Mouse (Mus musculus) MEL (cell line): ENCODE results near the gene Sbk1. TPM values are rescaled to one million over a fixed set of nuclear protein-coding genes. Genes with fewer than 3 reads are reported as not detected.
A peak's percentile ranks its signal among the peaks of the same experiment; 100 is the strongest.

Experiments used
- DNase-seq: peaks from one replicate; pipeline ENCODE4 v3.0.0; 2011; ENCODE audit warnings: low read depth, low spot score
- H3K27ac ChIP-seq: 2 replicates; pipeline ENCODE4 v1.5.1; 2012; ENCODE audit warnings: low read depth, mild to moderate bottlenecking, control low read depth, low read length, moderate library complexity; ENCODE audit not compliant: control insufficient read depth
- H3K27me3 ChIP-seq, 2 experiments: fragments of 150-350 bp in 1 of 2; sonication (generic) in 1 of 2; 2 replicates each; pipeline ENCODE4 v1.6.1; 2012; ENCODE audit warnings: low read length in 2 of 2, mild to moderate bottlenecking in 2 of 2, improper control_type of control experiment in 1 of 2, moderate library complexity in 1 of 2; ENCODE audit not compliant: insufficient read depth in 2 of 2, control insufficient read depth in 1 of 2
- H3K36me3 ChIP-seq, 2 experiments: 2 replicates each; pipeline ENCODE4 v1.6.1; 2012 to 2014; ENCODE audit warnings: low read length in 2 of 2, improper control_type of control experiment in 1 of 2, inconsistent platforms in 1 of 2, mild to moderate bottlenecking in 1 of 2; ENCODE audit not compliant: insufficient read depth in 2 of 2, control insufficient read depth in 1 of 2
- H3K4me1 ChIP-seq, 2 experiments: fragments of 150-350 bp in 1 of 2; sonication (generic) in 1 of 2; 2 replicates each; pipeline ENCODE4 v1.6.1; 2012; ENCODE audit warnings: low read length in 2 of 2, improper control_type of control experiment in 1 of 2, mild to moderate bottlenecking in 1 of 2; ENCODE audit not compliant: insufficient read depth in 2 of 2, control insufficient read depth in 1 of 2
- H3K4me3 ChIP-seq, 2 experiments: fragments of 150-350 bp in 1 of 2; sonication (generic) in 1 of 2; 2 replicates each; pipeline ENCODE4 v1.5.1; 2012; ENCODE audit warnings: low read depth in 2 of 2, low read length in 2 of 2, mild to moderate bottlenecking in 2 of 2, moderate library complexity in 2 of 2, control low read depth in 1 of 2, improper control_type of control experiment in 1 of 2; ENCODE audit not compliant: control insufficient read depth in 1 of 2, insufficient read depth in 1 of 2
- H3K79me2 ChIP-seq: 2 replicates; pipeline ENCODE4 v1.6.1; 2012; ENCODE audit warnings: mild to moderate bottlenecking, low read length, moderate library complexity; ENCODE audit not compliant: control insufficient read depth, poor library complexity, insufficient read depth
- H3K9ac ChIP-seq: 2 replicates; pipeline ENCODE4 v1.6.1; 2012; ENCODE audit warnings: low read depth, mild to moderate bottlenecking, control low read depth, low read length, moderate library complexity; ENCODE audit not compliant: control insufficient read depth, poor library complexity, severe bottlenecking
- H3K9me3 ChIP-seq: fragments of 150-350 bp; sonication (generic); replicated peaks from 2 replicates; pipeline ENCODE4 v1.6.1; 2012; ENCODE audit warnings: mild to moderate bottlenecking, low read length, improper control_type of control experiment, moderate library complexity; ENCODE audit not compliant: insufficient read depth
- BHLHE40 ChIP-seq: IDR thresholded peaks from 2 replicates; pipeline ENCODE4 v1.6.1; 2012; ENCODE audit warnings: low read depth, mild to moderate bottlenecking, inconsistent platforms, low read length, improper control_type of control experiment, borderline replicate concordance
- CHD1 ChIP-seq: IDR thresholded peaks from 2 replicates; pipeline ENCODE4 v1.6.1; 2012; ENCODE audit warnings: low read depth, mild to moderate bottlenecking, inconsistent platforms, low read length, improper control_type of control experiment
- CTCF ChIP-seq, 3 experiments: IDR thresholded peaks in 2 of 3; conservative IDR thresholded peaks in 1 of 3; 2 replicates each; pipeline ENCODE4 v1.5.1; 2011 to 2012; ENCODE audit warnings: low read length in 3 of 3, low read depth in 2 of 3, mild to moderate bottlenecking in 2 of 3, improper control_type of control experiment in 1 of 3, inconsistent platforms in 1 of 3, mixed read lengths in 1 of 3, moderate library complexity in 1 of 3; ENCODE audit not compliant: control insufficient read depth in 1 of 3, insufficient read depth in 1 of 3, poor library complexity in 1 of 3, severe bottlenecking in 1 of 3
- E2F4 ChIP-seq: IDR thresholded peaks from 2 replicates; pipeline ENCODE4 v1.6.1; 2011; ENCODE audit warnings: low read depth, low read length, improper control_type of control experiment, borderline replicate concordance
- ELF1 ChIP-seq: IDR thresholded peaks from 2 replicates; pipeline ENCODE4 v1.6.1; 2014; ENCODE audit warnings: low read depth, mild to moderate bottlenecking, inconsistent platforms, low read length, improper control_type of control experiment, moderate library complexity
- EP300 ChIP-seq, 2 experiments: IDR thresholded peaks; 2 replicates each; pipeline ENCODE4 v1.6.1; 2011; ENCODE audit warnings: improper control_type of control experiment in 2 of 2, low read length in 2 of 2, low read depth in 1 of 2, mild to moderate bottlenecking in 1 of 2
- ETS1 ChIP-seq: IDR thresholded peaks from 2 replicates; pipeline ENCODE4 v1.6.1; 2012; ENCODE audit warnings: low read depth, mild to moderate bottlenecking, inconsistent platforms, low read length, improper control_type of control experiment, moderate library complexity
- GABPA ChIP-seq: IDR thresholded peaks from 2 replicates; pipeline ENCODE4 v1.6.1; 2012; ENCODE audit warnings: low read depth, mild to moderate bottlenecking, inconsistent platforms, low read length, improper control_type of control experiment, moderate library complexity
- GATA1 ChIP-seq: IDR thresholded peaks from 2 replicates; pipeline ENCODE4 v1.6.1; 2011; ENCODE audit warnings: low read depth, low read length, improper control_type of control experiment
- HCFC1 ChIP-seq: IDR thresholded peaks from 2 replicates; pipeline ENCODE4 v1.6.1; 2012; ENCODE audit warnings: low read depth, mild to moderate bottlenecking, inconsistent platforms, low read length, improper control_type of control experiment, moderate library complexity
- KAT2A ChIP-seq: conservative IDR thresholded peaks from 2 replicates; pipeline ENCODE4 v1.6.1; 2012; ENCODE audit warnings: low read depth, low read length, improper control_type of control experiment, inconsistent platforms
- MAFK ChIP-seq: IDR thresholded peaks from 2 replicates; pipeline ENCODE4 v1.6.1; 2011; ENCODE audit warnings: low read depth, mild to moderate bottlenecking, low read length, improper control_type of control experiment, borderline replicate concordance
- MAZ ChIP-seq: IDR thresholded peaks from 2 replicates; pipeline ENCODE4 v1.6.1; 2012; ENCODE audit warnings: low read depth, mild to moderate bottlenecking, inconsistent platforms, low read length, improper control_type of control experiment
- MYC ChIP-seq: IDR thresholded peaks from 2 replicates; pipeline ENCODE4 v1.6.1; 2011; ENCODE audit warnings: low read depth, mild to moderate bottlenecking, low read length, improper control_type of control experiment, moderate library complexity
- NELFE ChIP-seq: IDR thresholded peaks from 2 replicates; pipeline ENCODE4 v1.6.1; 2011; ENCODE audit warnings: low read depth, low read length, improper control_type of control experiment
- NRF1 ChIP-seq: IDR thresholded peaks from 2 replicates; pipeline ENCODE4 v1.6.1; 2014; ENCODE audit warnings: low read depth, mild to moderate bottlenecking, inconsistent platforms, low read length, improper control_type of control experiment, moderate library complexity; ENCODE audit not compliant: poor library complexity, insufficient read depth, severe bottlenecking
- POLR2A ChIP-seq, 2 experiments: IDR thresholded peaks; 2 replicates each; pipeline ENCODE4 v1.6.1; 2011 to 2012; ENCODE audit warnings: low read length in 2 of 2, mild to moderate bottlenecking in 2 of 2, control low read depth in 1 of 2, improper control_type of control experiment in 1 of 2, low read depth in 1 of 2, moderate library complexity in 1 of 2; ENCODE audit not compliant: control insufficient read depth in 1 of 2, insufficient read depth in 1 of 2, poor library complexity in 1 of 2
- RAD21 ChIP-seq: IDR thresholded peaks from 2 replicates; pipeline ENCODE4 v1.6.1; 2011; ENCODE audit warnings: mild to moderate bottlenecking, low read depth, low read length, improper control_type of control experiment
- RCOR1 ChIP-seq: IDR thresholded peaks from 2 replicates; pipeline ENCODE4 v1.6.1; 2012; ENCODE audit warnings: low read depth, mild to moderate bottlenecking, inconsistent platforms, low read length, improper control_type of control experiment
- SIN3A ChIP-seq: IDR thresholded peaks from 2 replicates; pipeline ENCODE4 v1.6.1; 2012; ENCODE audit warnings: low read length, improper control_type of control experiment, inconsistent platforms
- TAL1 ChIP-seq: IDR thresholded peaks from 2 replicates; pipeline ENCODE4 v1.6.1; 2012; ENCODE audit warnings: mild to moderate bottlenecking, inconsistent platforms, low read length, moderate library complexity, mixed read lengths
- TBP ChIP-seq: IDR thresholded peaks from 2 replicates; pipeline ENCODE4 v1.8.0; 2011; ENCODE audit warnings: low read depth, low read length, improper control_type of control experiment
- UBTF ChIP-seq: IDR thresholded peaks from 2 replicates; pipeline ENCODE4 v1.6.1; 2012; ENCODE audit warnings: low read depth, mild to moderate bottlenecking, inconsistent platforms, low read length, improper control_type of control experiment, moderate library complexity, borderline replicate concordance; ENCODE audit not compliant: insufficient read depth
- USF2 ChIP-seq, 2 experiments: IDR thresholded peaks; 2 replicates each; pipeline ENCODE4 v1.6.1; 2011 to 2012; ENCODE audit warnings: improper control_type of control experiment in 2 of 2, low read length in 2 of 2, borderline replicate concordance in 1 of 2, inconsistent platforms in 1 of 2, low read depth in 1 of 2, mild to moderate bottlenecking in 1 of 2; ENCODE audit not compliant: insufficient read depth in 1 of 2
- ZC3H11A ChIP-seq: IDR thresholded peaks from 2 replicates; pipeline ENCODE4 v1.6.1; 2012; ENCODE audit warnings: low read depth, mild to moderate bottlenecking, inconsistent platforms, low read length, improper control_type of control experiment
- polyA plus RNA-seq, 2 experiments: library from polyadenylated mRNA; stranded (reverse) in 1 of 2; unstranded in 1 of 2; fragments of >175 nt in 1 of 2; fragments of >200 nt in 1 of 2; gene quantifications; 2 replicates each; pipeline versions ENCODE4 v1.2.1 to v1.2.4; 2012; ENCODE audit warnings: low replicate concordance in 2 of 2, low read depth in 1 of 2; ENCODE audit not compliant: insufficient read length in 2 of 2, insufficient read depth in 1 of 2, missing spikeins in 1 of 2
- total RNA-seq: library from RNA; depleted of rRNA; stranded (reverse); fragments of 300-350 nt; gene quantifications from 2 replicates; pipeline ENCODE4 v1.2.3, GENCODE M21; 2012

The Sbk1 gene
- total and polyA plus RNA-seq, 3 experiments: 3.9 to 5.4 TPM; not detected in 1

DNA sequence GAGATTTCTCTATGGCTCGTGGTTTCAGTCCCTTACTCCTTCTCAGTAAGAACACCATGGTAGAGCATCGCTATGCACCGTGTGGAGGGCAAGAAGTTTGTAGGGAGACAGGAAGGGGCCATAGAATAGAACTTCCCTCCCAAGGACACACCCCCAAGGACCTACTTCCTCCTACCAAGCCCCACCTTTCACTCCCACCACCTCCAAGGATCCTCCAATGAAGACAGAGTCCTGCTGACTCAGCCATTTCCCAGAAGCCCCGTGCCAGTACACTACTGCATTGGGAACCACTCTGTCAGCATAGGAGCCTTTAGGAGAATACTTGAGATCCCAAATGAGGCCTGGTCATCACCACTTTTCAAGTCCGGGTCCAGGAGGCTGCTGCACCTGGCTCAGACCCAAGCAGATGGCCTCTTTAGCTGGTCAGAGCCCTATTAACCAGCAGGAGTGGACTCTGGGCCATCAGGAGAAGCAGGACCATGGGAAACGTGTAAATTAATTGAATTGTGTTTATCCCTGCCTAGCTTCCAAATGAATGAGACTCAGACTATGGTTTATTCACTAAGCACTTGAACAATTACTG is 28.2 kb upstream of the Sbk1 start:
- Histone ChIP-seq H3K9ac (no peak overlapping the region), H3K4me1 (peaks cover 0 to 8% of the 10 kb centered on the region in 2 experiments; a peak in 1 of 4 replicates), H3K9me3 (no peaks in the 10 kb centered on the region), H3K36me3 (peaks cover 0 to 6% of the 10 kb centered on the region in 2 experiments; a peak in 2 of 4 replicates), H3K79me2 (no peaks in the 10 kb centered on the region), H3K4me3 (no peak overlapping the region), H3K27ac (no peak overlapping the region), H3K27me3 (peaks cover 0 to 6% of the 10 kb centered on the region in 2 experiments)
- peak; percentile 78 for DNase-seq
- no peak for TF ChIP-seq HCFC1
- TF ChIP-seq POLR2A (IDR thresholded peaks at IDR 0.05; ENCODE audit: control insufficient read depth in 1 of 2, insufficient read depth in 1 of 2, low read depth in 1 of 2, low read length in 2 of 2, poor library complexity in 1 of 2): peak in 1 of 2 experiments; percentile 36; a peak in 1 of 4 replicates
- no peak for TF ChIP-seq MAZ
- TF ChIP-seq USF2 (IDR thresholded peaks at IDR 0.05; ENCODE audit: borderline replicate concordance in 1 of 2, insufficient read depth in 1 of 2, low read depth in 1 of 2, low read length in 2 of 2): no peak
- TF ChIP-seq TBP: 0 out of 2 replicates have a peak, but pooled peaks have one; percentile 24
- TF ChIP-seq CHD1: no peak
- TF ChIP-seq ZC3H11A: no peak
- TF ChIP-seq MAFK: peak; percentile 97
- no peak for TF ChIP-seq ELF1
- no peak for TF ChIP-seq GABPA
- no peak for TF ChIP-seq RCOR1
- no peak for TF ChIP-seq TAL1
- no peak for TF ChIP-seq UBTF
- TF ChIP-seq CTCF (IDR thresholded peaks at IDR 0.05 in 2 of 3, conservative IDR thresholded peaks at IDR 0.05 in 1 of 3; ENCODE audit: control insufficient read depth in 1 of 3, insufficient read depth in 1 of 3, low read depth in 2 of 3, low read length in 3 of 3, poor library complexity in 1 of 3, severe bottlenecking in 1 of 3): no peak
- peak; percentile 12; the same call in 1 of the 2 replicates for TF ChIP-seq NELFE
- no peak for TF ChIP-seq E2F4
- TF ChIP-seq KAT2A: no peak
- TF ChIP-seq RAD21: no peak
- no peak for TF ChIP-seq MYC
- TF ChIP-seq EP300 (IDR thresholded peaks at IDR 0.05; ENCODE audit: low read depth in 1 of 2, low read length in 2 of 2): no peak

DNA sequence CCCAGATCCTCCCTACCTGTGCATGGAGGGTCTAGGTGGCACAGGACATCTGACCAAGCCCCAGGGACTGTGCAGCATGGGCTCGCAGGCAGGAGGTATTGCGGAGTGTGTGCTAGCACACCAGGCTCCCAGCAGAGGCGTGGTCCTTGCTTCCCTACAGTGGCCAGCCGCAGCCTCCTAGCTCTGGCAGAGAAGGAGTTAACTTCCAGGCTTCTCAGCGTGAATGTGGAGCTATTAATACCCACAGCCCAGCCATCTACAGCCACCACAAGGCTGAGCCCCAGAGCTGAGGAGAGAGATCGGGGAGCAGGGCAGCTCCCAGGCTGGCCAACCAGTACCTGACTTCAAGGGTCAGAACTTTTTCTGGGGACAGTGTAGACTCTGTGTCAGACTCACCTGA is 24.3 kb upstream of the Sbk1 start:
- Histone ChIP-seq H3K36me3 (peaks cover 0 to 6% of the 10 kb centered on the region in 2 experiments; a peak in 2 of 4 replicates), H3K27me3 (peaks cover 0 to 9% of the 10 kb centered on the region in 2 experiments; a peak in 3 of 4 replicates)
- TF ChIP-seq ETS1 (no peak), EP300 (IDR thresholded peaks at IDR 0.05; ENCODE audit: low read depth in 1 of 2, low read length in 2 of 2) (no peak), GATA1 (no peak), RCOR1 (no peak), ZC3H11A (no peak), CTCF (IDR thresholded peaks at IDR 0.05 in 2 of 3, conservative IDR thresholded peaks at IDR 0.05 in 1 of 3; ENCODE audit: control insufficient read depth in 1 of 3, insufficient read depth in 1 of 3, low read depth in 2 of 3, low read length in 3 of 3, poor library complexity in 1 of 3, severe bottlenecking in 1 of 3) (no peak), MAZ (no peak), SIN3A (no peak), KAT2A (no peak), CHD1 (no peak), BHLHE40 (no peak), NRF1 (no peak)
- TF ChIP-seq, all 39 proteins: peak for 0
- peaks cover 0 to 8% of the 10 kb centered on the region in 2 experiments; a peak in 1 of 4 replicates for H3K4me1 ChIP-seq
- H3K79me2 ChIP-seq: no peaks in the 10 kb centered on the region
- no peak for DNase-seq
- no peaks in the 10 kb centered on the region for H3K9me3 ChIP-seq
- H3K4me3 ChIP-seq: no peak overlapping the region
- H3K27ac ChIP-seq: no peak overlapping the region
- no peak overlapping the region for H3K9ac ChIP-seq
